Mouse (Mus musculus) inflammation-experienced regulatory T-cells, adult 6 months (primary cell): ENCODE results near the gene Phkb. TPM values are rescaled to one million over a fixed set of nuclear protein-coding genes. Genes with fewer than 3 reads are reported as not detected.

ENCODE experiments used
- polyA plus RNA-seq, 3 experiments: library from polyadenylated mRNA; unstranded; fragments of 100-300 nt; shearing (Covaris generic); gene quantifications; one replicate each; pipeline ENCODE4 v1.2.1; 2017

Gene Phkb
- polyA plus RNA-seq, 3 experiments from 2014 or later, result 19.7 to 26.9 (median 23.9) TPM

Other genes with a start within 250 kb of the Phkb start
- gene Neto2, start 140.0 kb upstream of the Phkb start, polyA plus RNA-seq, result under 1 TPM; 0.13 to 0.34 (median 0.25) TPM
- gene Itfg1, start within 50 bp of the Phkb start, polyA plus RNA-seq, result 10 to 100 TPM; 18.5 to 25.7 (median 21.1) TPM